1 mouse cellular context compared by ENCODE assay signal in genomic region chr9:122950643-122951475, GRCm38 (mm10).
TF ChIP-seq lines count a peak whose summit lies in the region.

Gene 1110059G10Rik, minus strand, starts transcription at chr9:122951000.
Gene Kif15, plus strand, starts transcription at chr9:122951046.

TF ChIP-seq in CH12.LX, 34 proteins besides CTCF, POLR2A, EP300 and RAD21 (continued from another document):
- TF ChIP-seq GABPA (IDR thresholded peaks at IDR 0.05; ENCODE audit: insufficient replicate concordance, low read depth, low read length), result peak; percentile 15; the same call in 1 of the 2 replicates
- TF ChIP-seq MYC (IDR thresholded peaks at IDR 0.05; ENCODE audit: low read depth, low read length), result peak; percentile 61
- TF ChIP-seq SIN3A (IDR thresholded peaks at IDR 0.05; ENCODE audit: low read length), result peak; percentile 94
- no peak for TF ChIP-seq ZNF384 (IDR thresholded peaks at IDR 0.05; ENCODE audit: low read depth, low read length)
- TF ChIP-seq POLR2AphosphoS2 (IDR thresholded peaks at IDR 0.05; ENCODE audit: low read depth, low read length), result peak; percentile 90
- no peak for TF ChIP-seq CHD2 (IDR thresholded peaks at IDR 0.05; ENCODE audit: low read length)
- TF ChIP-seq UBTF (IDR thresholded peaks at IDR 0.05; ENCODE audit: low read depth, low read length), result peak; percentile 71; the same call in 1 of the 2 replicates
- peak; percentile 91 for TF ChIP-seq MXI1 (IDR thresholded peaks at IDR 0.05; ENCODE audit: low read depth, low read length)
- peak; percentile 55; the same call in 1 of the 2 replicates for TF ChIP-seq NRF1 (IDR thresholded peaks at IDR 0.05; ENCODE audit: low read depth, low read length)
- TF ChIP-seq BHLHE40 (IDR thresholded peaks at IDR 0.05; ENCODE audit: low read depth, low read length), result 0 out of 2 replicates have a peak, but pooled peaks have one; percentile 4
- TF ChIP-seq SMC3 (IDR thresholded peaks at IDR 0.05; ENCODE audit: low read depth, low read length), result no peak
- TF ChIP-seq NELFE (IDR thresholded peaks at IDR 0.05; ENCODE audit: low read depth, low read length), result peak; percentile 80; the same call in 1 of the 2 replicates
- no peak for TF ChIP-seq JUND (conservative IDR thresholded peaks at IDR 0.05; ENCODE audit: low read depth, low read length)
- peak; percentile 75 for TF ChIP-seq TBP (conservative IDR thresholded peaks at IDR 0.05; ENCODE audit: low read depth, low read length)
- no peak for TF ChIP-seq ZKSCAN1 (IDR thresholded peaks at IDR 0.05; ENCODE audit: borderline replicate concordance, low read depth, low read length)
- TF ChIP-seq E2F4 (IDR thresholded peaks at IDR 0.05; ENCODE audit: insufficient replicate concordance, low read depth, low read length), result peak; percentile 96
- no peak for TF ChIP-seq RCOR1 (conservative IDR thresholded peaks at IDR 0.05; ENCODE audit: low read depth, low read length)
- TF ChIP-seq CHD1 (IDR thresholded peaks at IDR 0.05; ENCODE audit: low read depth, low read length), result no peak
- TF ChIP-seq PAX5 (IDR thresholded peaks at IDR 0.05; ENCODE audit: low read length), result no peak
- peak; percentile 42 for TF ChIP-seq MEF2A (IDR thresholded peaks at IDR 0.05; ENCODE audit: borderline replicate concordance, low read depth, low read length)
- peak; percentile 84 for TF ChIP-seq ELF1 (IDR thresholded peaks at IDR 0.05; ENCODE audit: low read depth, low read length)
- peak; percentile 35 for TF ChIP-seq MAX (IDR thresholded peaks at IDR 0.05; ENCODE audit: low read length)
- 0 out of 2 replicates have a peak, but pooled peaks have one; percentile 47 for TF ChIP-seq MAZ (IDR thresholded peaks at IDR 0.05; ENCODE audit: low read depth, low read length)
- TF ChIP-seq HCFC1 (IDR thresholded peaks at IDR 0.05; ENCODE audit: low read depth, low read length), result peak; percentile 89
- no peak for TF ChIP-seq USF2 (conservative IDR thresholded peaks at IDR 0.05; ENCODE audit: low read depth, low read length)
- peak; percentile 79; the same call in 1 of the 2 replicates for TF ChIP-seq KAT2A (IDR thresholded peaks at IDR 0.05; ENCODE audit: insufficient replicate concordance, low read length)
- no peak for TF ChIP-seq IRF4 (IDR thresholded peaks at IDR 0.05; ENCODE audit: low read depth, low read length)
- TF ChIP-seq ZMIZ1 (IDR thresholded peaks at IDR 0.05; ENCODE audit: low read depth, low read length), result peak; percentile 62; the same call in 1 of the 2 replicates
- TF ChIP-seq MAFK (IDR thresholded peaks at IDR 0.05; ENCODE audit: insufficient replicate concordance, low read length), result no peak
- TF ChIP-seq ETS1 (conservative IDR thresholded peaks at IDR 0.05; ENCODE audit: low read depth, low read length), result no peak
